Mouse (Mus musculus) liver, adult 2 months (tissue): ENCODE data around the gene Phf21a. TPM values are rescaled to one million over a fixed set of nuclear protein-coding genes. Genes with fewer than 3 reads are reported as not detected.

Source experiments
- DNase-seq: peaks from one replicate; pipeline ENCODE4 v3.0.0-alpha.2; 2011; ENCODE audit warnings: low read depth, low spot score; ENCODE audit errors: extremely low read depth
- H3K27ac ChIP-seq: fragments of 200-500 bp; replicated peaks from 2 replicates; pipeline ENCODE4 v1.5.1; 2012; ENCODE audit warnings: low read depth, mild to moderate bottlenecking, control low read depth, inconsistent platforms, low read length; ENCODE audit not compliant: insufficient read depth
- H3K27me3 ChIP-seq: fragments of 200-500 bp; 2 replicates; pipeline ENCODE4 v1.6.1; 2012; ENCODE audit warnings: mild to moderate bottlenecking, moderate library complexity, low read length, inconsistent platforms; ENCODE audit not compliant: control insufficient read depth, insufficient read depth
- H3K36me3 ChIP-seq: fragments of 200-500 bp; 2 replicates; pipeline ENCODE4 v1.6.1; 2012; ENCODE audit warnings: low read length, inconsistent platforms; ENCODE audit not compliant: control insufficient read depth, insufficient read depth
- H3K4me1 ChIP-seq: fragments of 200-500 bp; 2 replicates; pipeline ENCODE4 v1.6.1; 2011; ENCODE audit warnings: low read length; ENCODE audit not compliant: control insufficient read depth, insufficient read depth
- H3K4me3 ChIP-seq: fragments of 200-500 bp; 2 replicates; pipeline ENCODE4 v1.5.1; 2011; ENCODE audit warnings: low read depth, mild to moderate bottlenecking, control low read depth, low read length, moderate library complexity; ENCODE audit not compliant: insufficient read depth
- H3K79me2 ChIP-seq: fragments of 200-500 bp; 2 replicates; pipeline ENCODE4 v1.6.1; 2012; ENCODE audit warnings: inconsistent platforms, mild to moderate bottlenecking, low read length, moderate library complexity; ENCODE audit not compliant: control insufficient read depth, insufficient read depth
- H3K9ac ChIP-seq: fragments of 200-500 bp; 2 replicates; pipeline ENCODE4 v1.6.1; 2012; ENCODE audit warnings: low read depth, mild to moderate bottlenecking, control low read depth, inconsistent platforms, low read length
- CTCF ChIP-seq: fragments of 200-500 bp; IDR thresholded peaks from 2 replicates; pipeline ENCODE4 v1.5.1; 2011; ENCODE audit warnings: low read depth, low read length, control low read depth
- POLR2A ChIP-seq: fragments of 200-500 bp; IDR thresholded peaks from 2 replicates; pipeline ENCODE4 v1.6.1; 2011; ENCODE audit warnings: low read length, control low read depth; ENCODE audit not compliant: insufficient read depth; ENCODE audit errors: extremely low read depth
- WGBS: fragments of 180-500 bp; shearing (Covaris S2); methylation state at CpG from one replicate; pipeline ENCODE4 v1.1.7; 2018; 5-methylcytosine and 5-hydroxymethylcytosine counted together
- polyA plus RNA-seq: library from polyadenylated mRNA; depleted of rRNA; stranded (reverse); fragments of >200 nt; gene quantifications from 2 replicates; pipeline ENCODE4 v1.2.3, GENCODE M21; 2012
- total RNA-seq: library from RNA; depleted of rRNA; stranded (reverse); fragments of >200 nt; gene quantifications from 2 replicates; pipeline ENCODE4 v1.2.3, GENCODE M21; 2014

Phf21a gene
- total and polyA plus RNA-seq, 2 experiments, result 11.4 to 14.5 TPM

DNA sequence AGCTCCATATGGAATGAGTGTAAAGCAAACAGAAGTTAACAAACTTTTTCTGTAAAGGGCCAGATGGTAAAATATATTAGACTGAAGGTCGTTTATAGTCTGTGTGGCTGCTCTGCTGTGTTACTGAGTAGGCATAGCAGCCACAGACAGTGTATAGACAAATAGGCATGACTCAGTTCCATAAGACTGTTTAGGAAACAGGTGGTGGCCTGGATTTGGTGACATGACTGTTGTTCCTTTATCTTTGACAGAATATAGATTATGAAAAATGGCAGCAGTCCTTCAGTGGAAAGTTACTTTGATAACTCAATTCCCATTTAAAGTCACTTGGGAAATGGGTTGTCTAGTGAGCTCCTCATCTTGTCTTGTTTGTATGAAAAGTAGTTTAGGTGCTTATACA lies 132.7 kb downstream of the Phf21a start:
- no peak overlapping the region for H3K4me3 ChIP-seq
- 63% methylated on average over 1 of the region's 1 CpGs for WGBS
- DNase-seq, result no peak
- H3K36me3 ChIP-seq, result peaks cover 26% of the 10 kb centered on the region
- H3K9ac ChIP-seq, result no peak overlapping the region
- H3K4me1 ChIP-seq, result peaks cover 2% of the 10 kb centered on the region; the same call in 1 of the 2 replicates
- no peaks in the 10 kb centered on the region for H3K79me2 ChIP-seq
- H3K27me3 ChIP-seq, result no peaks in the 10 kb centered on the region
- no peak overlapping the region for H3K27ac ChIP-seq
- TF ChIP-seq CTCF (no peak), POLR2A (no peak)

DNA sequence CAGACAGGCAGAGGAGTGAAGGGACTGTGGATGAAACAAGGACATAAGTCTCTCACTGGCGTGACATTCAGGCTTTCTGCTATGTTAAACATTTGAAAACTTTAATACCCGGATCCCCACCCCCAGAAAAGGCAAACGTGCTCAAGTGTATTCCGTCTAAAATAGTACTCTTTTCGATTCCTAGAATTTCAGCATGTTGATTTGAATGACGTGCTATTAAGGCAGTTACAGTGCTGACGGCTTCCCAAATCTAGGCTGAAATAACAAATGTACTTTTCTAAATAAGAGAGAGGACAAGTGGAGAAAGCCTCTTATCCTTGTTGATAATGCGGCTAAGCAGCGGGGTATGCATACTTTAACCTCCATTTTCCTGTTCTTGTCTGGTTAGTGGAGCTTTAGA lies 137.1 kb downstream of the Phf21a start:
- TF ChIP-seq CTCF (no peak), POLR2A (no peak)
- H3K27ac ChIP-seq, result no peak overlapping the region
- peaks cover 38% of the 10 kb centered on the region for H3K36me3 ChIP-seq
- no peaks in the 10 kb centered on the region for H3K27me3 ChIP-seq
- no peaks in the 10 kb centered on the region for H3K4me1 ChIP-seq
- 93% methylated on average over 9 of the region's 9 CpGs for WGBS
- no peak overlapping the region for H3K9ac ChIP-seq
- H3K79me2 ChIP-seq, result no peaks in the 10 kb centered on the region
- DNase-seq, result no peak
- H3K4me3 ChIP-seq, result no peak overlapping the region

DNA sequence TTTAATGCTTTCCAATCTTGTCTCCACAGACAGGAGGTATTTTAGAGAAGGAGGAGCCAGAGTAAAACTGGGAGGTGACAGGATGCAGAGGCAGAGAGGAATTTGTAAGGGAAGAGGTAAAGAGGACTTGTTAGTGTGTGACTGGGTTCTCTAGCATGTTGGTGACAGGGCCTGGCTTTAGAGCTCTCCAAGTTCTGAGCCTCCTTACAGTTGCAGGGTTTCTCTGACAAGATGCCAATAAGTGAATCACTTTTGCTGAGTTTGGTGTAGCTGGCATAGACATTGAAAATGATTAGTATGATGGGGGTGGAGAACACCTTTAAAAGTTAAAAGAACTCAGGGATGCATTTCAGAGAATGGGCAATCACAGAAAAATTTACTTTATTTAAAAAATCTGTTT lies 138.8 kb downstream of the Phf21a start:
- peaks cover 44% of the 10 kb centered on the region for H3K36me3 ChIP-seq
- H3K79me2 ChIP-seq, result no peaks in the 10 kb centered on the region
- H3K27ac ChIP-seq, result no peak overlapping the region
- no peaks in the 10 kb centered on the region for H3K27me3 ChIP-seq
- H3K4me3 ChIP-seq, result no peak overlapping the region
- no peak overlapping the region for H3K9ac ChIP-seq
- H3K4me1 ChIP-seq, result no peaks in the 10 kb centered on the region
- DNase-seq, result no peak
- TF ChIP-seq POLR2A (no peak), CTCF (no peak)

DNA sequence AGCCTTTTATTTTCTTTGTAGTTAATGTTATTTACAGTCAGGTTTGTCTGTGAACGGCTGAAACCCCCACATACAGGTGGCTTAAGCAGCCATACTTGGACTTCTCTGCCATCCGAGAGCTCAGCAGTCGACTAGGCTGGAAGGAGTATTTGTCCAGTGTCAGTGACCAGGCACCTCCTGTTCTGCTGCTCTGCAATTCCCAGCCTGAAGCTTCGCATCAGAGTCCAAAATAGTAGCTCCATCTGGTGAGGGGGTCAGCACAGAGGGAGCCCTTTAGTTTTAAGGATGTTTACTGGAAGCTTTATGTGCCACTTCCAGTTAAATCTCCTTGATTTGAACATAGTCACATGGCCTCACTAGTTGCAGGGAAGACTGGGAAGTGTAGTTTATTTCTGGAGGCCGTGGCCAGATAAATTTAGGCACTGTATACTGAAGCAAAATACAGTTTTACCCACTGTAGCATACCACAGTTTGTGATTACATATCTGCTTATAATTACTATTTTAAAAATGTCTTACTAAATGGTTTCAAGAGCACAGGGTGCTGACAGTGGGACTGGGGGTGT lies 141.9 kb downstream of the Phf21a start:
- Histone ChIP-seq H3K36me3 (peaks cover 40% of the 10 kb centered on the region), H3K27me3 (no peaks in the 10 kb centered on the region), H3K79me2 (no peaks in the 10 kb centered on the region), H3K4me1 (no peaks in the 10 kb centered on the region), H3K27ac (no peak overlapping the region), H3K9ac (no peak overlapping the region), H3K4me3 (no peak overlapping the region)
- TF ChIP-seq POLR2A, result no peak
- no peak for TF ChIP-seq CTCF
- DNase-seq, result no peak
- 93% methylated on average over 5 of the region's 5 CpGs for WGBS

DNA sequence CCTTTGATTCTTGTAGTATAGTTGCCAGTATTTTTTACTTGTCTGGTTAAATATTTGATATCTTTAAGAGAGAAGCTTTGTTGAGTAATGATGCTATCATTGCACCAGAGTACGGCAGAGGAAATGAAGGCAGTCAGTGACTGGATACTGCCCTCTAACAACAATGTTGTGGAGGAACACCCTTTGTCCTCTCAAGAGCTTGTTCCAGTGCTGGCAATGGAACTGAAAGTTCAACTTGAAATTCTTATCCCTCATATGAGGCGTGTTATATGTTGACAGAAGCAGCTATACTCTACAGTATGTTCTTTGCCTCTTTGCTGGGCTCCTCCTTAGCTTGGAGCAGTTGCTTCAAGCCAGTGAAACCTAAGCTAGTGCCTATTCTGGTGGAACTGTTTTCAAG lies 147.4 kb downstream of the Phf21a start:
- H3K4me1 ChIP-seq, result no peaks in the 10 kb centered on the region
- H3K79me2 ChIP-seq, result no peaks in the 10 kb centered on the region
- DNase-seq, result no peak
- no peaks in the 10 kb centered on the region for H3K27me3 ChIP-seq
- H3K9ac ChIP-seq, result no peak overlapping the region
- TF ChIP-seq CTCF (no peak), POLR2A (no peak)
- whole genome bisulfite sequencing, result 68% methylated on average over 2 of the region's 2 CpGs
- H3K27ac ChIP-seq, result no peak overlapping the region
- no peak overlapping the region for H3K4me3 ChIP-seq
- H3K36me3 ChIP-seq, result peaks cover 24% of the 10 kb centered on the region; the same call in 1 of the 2 replicates

DNA sequence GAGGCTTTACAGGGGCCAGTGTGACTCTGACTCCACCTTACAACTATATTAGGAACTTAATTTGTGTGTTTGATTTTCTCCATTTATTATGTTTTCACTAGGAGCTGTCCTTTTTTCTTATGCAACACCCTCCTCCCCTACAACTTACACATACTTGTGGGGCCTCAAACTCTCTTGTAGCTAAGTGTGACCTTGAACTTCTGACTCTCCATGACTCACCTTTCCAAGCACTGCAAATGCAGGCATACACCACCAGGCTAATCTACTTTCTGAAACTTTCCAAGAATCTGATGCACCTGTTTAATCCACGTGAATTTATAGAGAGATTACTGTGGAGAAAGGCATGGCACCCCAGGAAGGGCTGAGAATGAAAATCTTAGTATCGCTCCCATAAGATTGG lies 147.9 kb downstream of the Phf21a start:
- Histone ChIP-seq H3K9ac (no peak overlapping the region), H3K4me3 (no peak overlapping the region), H3K79me2 (no peaks in the 10 kb centered on the region), H3K36me3 (peaks cover 25% of the 10 kb centered on the region; the same call in 1 of the 2 replicates), H3K27me3 (no peaks in the 10 kb centered on the region), H3K4me1 (no peaks in the 10 kb centered on the region), H3K27ac (no peak overlapping the region)
- DNase-seq, result no peak
- TF ChIP-seq CTCF, result no peak
- TF ChIP-seq POLR2A, result no peak
- WGBS, result 98% methylated on average over 2 of the region's 2 CpGs
